ENCODE assay signal across 14 mouse cellular contexts in genomic region chr9:112490963-112491362, GRCm38 (mm10).
DNase-seq lines count a peak whose midpoint lies in the region; ATAC-seq and TF ChIP-seq lines count a peak whose summit lies in the region.
"Had no signal": no experiment of that assay in that cellular context is flagged by ENCODE, and none has a peak within 500 bp of the region (broad histone marks: within the 10 kb centered on the region; RNA-seq: fewer than 3 reads in every experiment).

No protein-coding gene starts in this region.

- WGBS in hindbrain, embryonic 14.5 days = 82% methylated on average over 1 of the region's 1 CpGs
- WGBS in hindbrain, embryonic 11.5 days = 79% methylated on average over 1 of the region's 1 CpGs
- WGBS in midbrain, postnatal 0 days = 76% methylated on average over 1 of the region's 1 CpGs
- 74% methylated on average over 1 of the region's 1 CpGs for WGBS in midbrain, embryonic 11.5 days

- DNase-seq in adrenal gland, adult 2 months = peak; percentile 29
- DNase-seq in adrenal gland, adult 18-20 months (ENCODE audit: low spot score in 2 of 2) = no peak
- DNase-seq in hindbrain, embryonic 14.5 days (ENCODE audit: low spot score) = peak; percentile 65
- no peak for DNase-seq in hindbrain, embryonic 11.5 days (ENCODE audit: low spot score)
- peak; percentile 76 for DNase-seq in midbrain, postnatal 0 days (ENCODE audit: low spot score)
- DNase-seq in midbrain, embryonic 11.5 days (ENCODE audit: low spot score, missing footprints) = no peak
- DNase-seq in cerebellum, postnatal 36 days = peak; percentile 81 to 90
- no peak for DNase-seq in yolk sac, embryonic 10.5 days (ENCODE audit: low spot score)
- DNase-seq: lung, adult 18-20 months; thymus, postnatal 25 days had no signal

- no peak overlapping the region for H3K9ac ChIP-seq in hindbrain, embryonic 14.5 days
- H3K9ac ChIP-seq in hindbrain, embryonic 11.5 days (ENCODE audit: low read depth, low read length) = no peak overlapping the region
- no peak overlapping the region for H3K9ac ChIP-seq in midbrain, postnatal 0 days (replicated peaks; ENCODE audit: low read length, poor library complexity, severe bottlenecking)
- H3K9ac ChIP-seq in midbrain, embryonic 11.5 days (ENCODE audit: low read length) = no peak overlapping the region
- H3K9ac ChIP-seq: heart, embryonic 15.5 days; kidney, embryonic 15.5 days had no signal

- no peaks in the 10 kb centered on the region for H3K27me3 ChIP-seq in hindbrain, embryonic 14.5 days (ENCODE audit: control insufficient read depth, insufficient read depth, low read length)
- no peaks in the 10 kb centered on the region for H3K27me3 ChIP-seq in hindbrain, embryonic 11.5 days (ENCODE audit: control insufficient read depth, insufficient read depth, low read length)
- no peaks in the 10 kb centered on the region for H3K27me3 ChIP-seq in midbrain, postnatal 0 days (ENCODE audit: insufficient read depth, low read length)
- no peaks in the 10 kb centered on the region for H3K27me3 ChIP-seq in midbrain, embryonic 11.5 days (ENCODE audit: control insufficient read depth, insufficient read depth, low read length)
- H3K27me3 ChIP-seq: heart, embryonic 15.5 days; kidney, embryonic 15.5 days had no signal

- no peaks in the 10 kb centered on the region for H3K9me3 ChIP-seq in hindbrain, embryonic 14.5 days (ENCODE audit: control insufficient read depth, low read length)
- no peaks in the 10 kb centered on the region for H3K9me3 ChIP-seq in hindbrain, embryonic 11.5 days (ENCODE audit: control insufficient read depth, low read length)
- H3K9me3 ChIP-seq in midbrain, postnatal 0 days (ENCODE audit: low read length) = no peaks in the 10 kb centered on the region
- no peaks in the 10 kb centered on the region for H3K9me3 ChIP-seq in midbrain, embryonic 11.5 days (ENCODE audit: control insufficient read depth, low read length)
- H3K9me3 ChIP-seq: heart, embryonic 15.5 days; kidney, embryonic 15.5 days had no signal

- H3K4me2 ChIP-seq in hindbrain, embryonic 14.5 days (replicated peaks) = no peak overlapping the region
- no peak overlapping the region for H3K4me2 ChIP-seq in hindbrain, embryonic 11.5 days (replicated peaks; ENCODE audit: low read depth, low read length)
- H3K4me2 ChIP-seq in midbrain, postnatal 0 days (ENCODE audit: low read depth, low read length, poor library complexity, severe bottlenecking) = no peak overlapping the region
- no peak overlapping the region for H3K4me2 ChIP-seq in midbrain, embryonic 11.5 days
- H3K4me2 ChIP-seq: heart, embryonic 15.5 days; kidney, embryonic 15.5 days had no signal

- H3K36me3 ChIP-seq in hindbrain, embryonic 14.5 days (replicated peaks; ENCODE audit: control insufficient read depth, insufficient read depth) = no peaks in the 10 kb centered on the region
- H3K36me3 ChIP-seq in hindbrain, embryonic 11.5 days (ENCODE audit: control insufficient read depth, insufficient read depth, low read length) = no peaks in the 10 kb centered on the region
- H3K36me3 ChIP-seq in midbrain, postnatal 0 days (ENCODE audit: insufficient read depth, low read length) = no peaks in the 10 kb centered on the region
- H3K36me3 ChIP-seq in midbrain, embryonic 11.5 days (ENCODE audit: control insufficient read depth, insufficient read depth, low read length) = no peaks in the 10 kb centered on the region
- H3K36me3 ChIP-seq: heart, embryonic 15.5 days; kidney, embryonic 15.5 days had no signal

- ATAC-seq in hindbrain, embryonic 14.5 days (ENCODE audit: low FRiP score) = no peak; the same call in 1 of the 2 replicates
- ATAC-seq in hindbrain, embryonic 11.5 days (ENCODE audit: low FRiP score) = no peak
- ATAC-seq in midbrain, postnatal 0 days (ENCODE audit: low FRiP score) = no peak; the same call in 1 of the 2 replicates
- no peak for ATAC-seq in midbrain, embryonic 11.5 days (ENCODE audit: low FRiP score)
- ATAC-seq: activated CD4-positive, CD25-positive, alpha-beta regulatory T cell, adult 4 months; midbrain, embryonic 16.5 days had no signal

- no peak overlapping the region for H3K4me3 ChIP-seq in hindbrain, embryonic 14.5 days (replicated peaks; ENCODE audit: low read length)
- no peak overlapping the region for H3K4me3 ChIP-seq in hindbrain, embryonic 11.5 days (ENCODE audit: low read depth, low read length)
- H3K4me3 ChIP-seq in midbrain, postnatal 0 days (ENCODE audit: low read depth, low read length) = no peak overlapping the region
- no peak overlapping the region for H3K4me3 ChIP-seq in midbrain, embryonic 11.5 days (ENCODE audit: low read depth, low read length)
- H3K4me3 ChIP-seq: heart, embryonic 15.5 days; kidney, embryonic 15.5 days had no signal

- H3K4me1 ChIP-seq in hindbrain, embryonic 14.5 days (replicated peaks; ENCODE audit: control insufficient read depth, insufficient read depth, low read length) = no peaks in the 10 kb centered on the region
- no peaks in the 10 kb centered on the region for H3K4me1 ChIP-seq in hindbrain, embryonic 11.5 days (replicated peaks; ENCODE audit: control insufficient read depth, insufficient read depth, low read length)
- H3K4me1 ChIP-seq in midbrain, postnatal 0 days (ENCODE audit: insufficient read depth, low read length) = no peaks in the 10 kb centered on the region
- H3K4me1 ChIP-seq in midbrain, embryonic 11.5 days (ENCODE audit: control insufficient read depth, insufficient read depth, low read length) = no peaks in the 10 kb centered on the region
- H3K4me1 ChIP-seq: heart, embryonic 15.5 days; kidney, embryonic 15.5 days had no signal

- no peak overlapping the region for H3K27ac ChIP-seq in hindbrain, embryonic 14.5 days
- no peak overlapping the region for H3K27ac ChIP-seq in hindbrain, embryonic 11.5 days (ENCODE audit: low read depth, low read length)
- no peak overlapping the region for H3K27ac ChIP-seq in midbrain, postnatal 0 days (ENCODE audit: low read depth, low read length)
- no peak overlapping the region for H3K27ac ChIP-seq in midbrain, embryonic 11.5 days (ENCODE audit: low read depth, low read length)
- H3K27ac ChIP-seq: heart, embryonic 15.5 days; kidney, embryonic 15.5 days had no signal

- no peak for TF ChIP-seq CTCF in midbrain, postnatal 0 days (IDR thresholded peaks at IDR 0.05)

Comparison
In these comparisons a context has a peak if more than half of its experiments do, and no peak if none do; other contexts are left out.
1. DNase-seq: peak in adrenal gland, adult 2 months (single experiment), hindbrain, embryonic 14.5 days (single experiment), midbrain, postnatal 0 days (single experiment) and cerebellum, postnatal 36 days (2 of 2); none in adrenal gland, adult 18-20 months (0 of 2), hindbrain, embryonic 11.5 days (single experiment), midbrain, embryonic 11.5 days (single experiment) and yolk sac, embryonic 10.5 days (single experiment).